Mouse (Mus musculus): Measurements from ENCODE around the gene Hist1h4j. TPM values are rescaled to one million over a fixed set of nuclear protein-coding genes. Genes with fewer than 3 reads are reported as not detected.
A peak's percentile ranks its signal among the peaks of the same experiment; 100 is the strongest.
"Not testable (repeated sequence)": the region's sequence is repeated elsewhere in the genome, so short reads cannot be mapped to it uniquely, and the experiment has no call there.

Gene Hist1h4j
- polyA plus RNA-seq, 1 experiment from 2014 or later = 1.1 TPM

GRCm38 (mm10) chr13:21715864-21716539 is 18.9 kb upstream of the Hist1h4j start, which contains the start of the genes Hist1h2bl and Hist1h2ai:
TSS of gene Hist1h2bl (minus strand) at chr13:21716143.
TSS of gene Hist1h2ai (plus strand) at chr13:21716422.
- H3K36me3 ChIP-seq (ENCODE audit: control insufficient read depth, insufficient read depth, low read length); H3K9me3 ChIP-seq (replicated peaks; ENCODE audit: control insufficient read depth, low read length); H3K27me3 ChIP-seq (ENCODE audit: control insufficient read depth, insufficient read depth, low read length): not testable (repeated sequence)
- 0% methylated on average over 27 of the region's 50 CpGs for WGBS (ENCODE audit: insufficient replicate concordance)
- peak within 1 kb of the TSS; percentile 87 for H3K4me2 ChIP-seq
- peak within 1 kb of the TSS; percentile 85 for H3K9ac ChIP-seq (ENCODE audit: low read depth, low read length)
- ATAC-seq (replicated peaks; ENCODE audit: insufficient number of reproducible peaks, low FRiP score, low TSS enrichment) = peak; percentile 90
- H3K4me3 ChIP-seq (ENCODE audit: low read depth, low read length) = peak within 1 kb of the TSS; percentile 49
- H3K27ac ChIP-seq (ENCODE audit: low read depth, low read length) = peak within 1 kb of the TSS; percentile 96
- peaks cover 11% of the 10 kb centered on the region for H3K4me1 ChIP-seq (ENCODE audit: control insufficient read depth, insufficient read depth, low read length)

DNA sequence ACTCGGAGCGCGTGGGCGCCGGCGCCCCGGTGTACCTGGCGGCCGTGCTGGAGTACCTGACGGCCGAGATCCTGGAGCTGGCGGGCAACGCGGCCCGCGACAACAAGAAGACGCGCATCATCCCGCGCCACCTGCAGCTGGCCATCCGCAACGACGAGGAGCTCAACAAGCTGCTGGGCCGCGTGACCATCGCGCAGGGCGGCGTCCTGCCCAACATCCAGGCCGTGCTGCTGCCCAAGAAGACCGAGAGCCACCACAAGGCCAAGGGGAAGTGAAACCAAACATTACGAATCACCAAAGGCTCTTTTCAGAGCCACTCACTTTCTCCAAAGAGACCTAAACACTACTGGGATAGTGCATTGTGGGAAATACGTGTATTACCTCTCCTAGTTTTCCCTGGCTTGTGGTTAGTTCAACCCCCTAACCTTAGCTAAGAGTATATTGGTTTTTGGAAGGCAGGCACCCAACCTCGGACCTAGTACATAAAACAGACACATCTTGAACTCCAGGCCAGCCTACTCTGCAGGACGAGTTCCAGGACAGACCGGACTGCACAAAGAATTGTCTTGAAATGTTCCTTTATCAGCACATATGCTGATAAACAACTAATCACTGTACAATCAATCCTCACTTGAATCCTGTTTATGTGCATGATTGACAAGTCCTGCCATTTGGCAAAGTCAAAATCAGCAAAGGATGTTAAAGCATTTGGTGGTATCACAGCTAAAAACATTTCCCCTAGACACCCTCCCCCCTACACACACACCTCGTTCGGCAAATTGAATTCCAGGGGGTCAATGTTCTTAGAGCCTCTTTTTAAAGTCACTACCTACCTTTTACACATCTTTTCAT is 18.1 kb upstream of the Hist1h4j start:
- under 1% methylated on average over 9 of the region's 38 CpGs for WGBS (ENCODE audit: insufficient replicate concordance)
- Histone ChIP-seq H3K4me3 (ENCODE audit: low read depth, low read length) (peak overlapping the region; percentile 49), H3K27ac (ENCODE audit: low read depth, low read length) (peak overlapping the region; percentile 96), H3K4me2 (peak overlapping the region; percentile 87), H3K9ac (ENCODE audit: low read depth, low read length) (peak overlapping the region; percentile 85), H3K4me1 (ENCODE audit: control insufficient read depth, insufficient read depth, low read length) (peaks cover 13% of the 10 kb centered on the region)
- not testable (repeated sequence) for H3K36me3 ChIP-seq (ENCODE audit: control insufficient read depth, insufficient read depth, low read length); H3K9me3 ChIP-seq (replicated peaks; ENCODE audit: control insufficient read depth, low read length); H3K27me3 ChIP-seq (ENCODE audit: control insufficient read depth, insufficient read depth, low read length)
- 0 out of 2 replicates have a peak, but pooled peaks have one; percentile 6 for ATAC-seq (replicated peaks; ENCODE audit: insufficient number of reproducible peaks, low FRiP score, low TSS enrichment)

GRCm38 (mm10) chr13:21717397-21718357 is 17.2 kb upstream of the Hist1h4j start, which contains the start of gene Hist1h3h:
TSS of gene Hist1h3h (plus strand) at chr13:21717659.
- Histone ChIP-seq H3K27ac (ENCODE audit: low read depth, low read length) (peak within 1 kb of the TSS; percentile 96), H3K9ac (ENCODE audit: low read depth, low read length) (peak within 1 kb of the TSS; percentile 85), H3K4me2 (peak within 1 kb of the TSS; percentile 87), H3K4me1 (ENCODE audit: control insufficient read depth, insufficient read depth, low read length) (peaks cover 13% of the 10 kb centered on the region), H3K4me3 (ENCODE audit: low read depth, low read length) (peak within 1 kb of the TSS; percentile 49)
- H3K27me3 ChIP-seq (ENCODE audit: control insufficient read depth, insufficient read depth, low read length); H3K9me3 ChIP-seq (replicated peaks; ENCODE audit: control insufficient read depth, low read length); H3K36me3 ChIP-seq (ENCODE audit: control insufficient read depth, insufficient read depth, low read length): not testable (repeated sequence)
- 0 out of 2 replicates have a peak, but pooled peaks have one; percentile 26 for ATAC-seq (replicated peaks; ENCODE audit: insufficient number of reproducible peaks, low FRiP score, low TSS enrichment)
- WGBS (ENCODE audit: insufficient replicate concordance) = 1% methylated on average over 24 of the region's 56 CpGs

DNA sequence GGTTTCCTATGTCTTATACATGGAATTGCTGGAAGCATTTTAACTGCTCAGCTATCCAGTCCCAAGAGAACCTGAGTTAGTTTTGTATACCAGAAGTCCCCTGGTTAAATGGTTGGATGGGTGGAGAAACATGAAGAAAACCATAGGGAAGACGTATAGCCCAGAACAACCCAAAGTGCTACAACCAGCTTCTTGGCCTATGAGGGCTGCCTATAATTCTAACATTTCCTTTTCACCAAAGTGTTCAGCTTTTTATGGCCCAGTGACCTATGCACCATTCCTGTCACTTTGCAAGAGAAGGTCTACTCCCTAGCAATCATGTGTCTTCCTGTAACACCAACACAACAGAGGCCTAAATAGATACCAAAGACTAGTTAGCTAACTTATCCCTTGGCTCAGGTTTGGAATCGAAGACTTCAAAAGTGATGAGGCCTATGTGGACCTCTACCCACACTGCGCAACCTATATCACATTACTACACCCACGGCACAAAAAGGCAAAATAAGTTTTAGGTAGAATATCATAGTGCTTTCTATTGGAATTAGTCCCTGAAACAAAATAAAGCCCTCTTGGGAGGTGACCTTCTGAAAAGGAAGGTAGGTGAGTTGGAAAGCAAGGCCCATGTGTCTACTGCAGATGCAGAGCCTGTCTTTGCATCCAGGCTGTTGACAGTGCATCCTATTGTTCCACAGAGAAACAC is 16.3 kb upstream of the Hist1h4j start:
- Histone ChIP-seq H3K4me1 (ENCODE audit: control insufficient read depth, insufficient read depth, low read length) (peaks cover 13% of the 10 kb centered on the region), H3K9me3 (replicated peaks; ENCODE audit: control insufficient read depth, low read length) (no peaks in the 10 kb centered on the region), H3K27me3 (ENCODE audit: control insufficient read depth, insufficient read depth, low read length) (no peaks in the 10 kb centered on the region), H3K4me3 (ENCODE audit: low read depth, low read length) (peak overlapping the region; percentile 32), H3K4me2 (peak overlapping the region; percentile 58), H3K36me3 (ENCODE audit: control insufficient read depth, insufficient read depth, low read length) (no peaks in the 10 kb centered on the region), H3K9ac (ENCODE audit: low read depth, low read length) (peak overlapping the region; percentile 74), H3K27ac (ENCODE audit: low read depth, low read length) (peak overlapping the region; percentile 67)
- WGBS (ENCODE audit: insufficient replicate concordance) = 71% methylated on average over 4 of the region's 4 CpGs
- no peak for ATAC-seq (replicated peaks; ENCODE audit: insufficient number of reproducible peaks, low FRiP score, low TSS enrichment)

DNA sequence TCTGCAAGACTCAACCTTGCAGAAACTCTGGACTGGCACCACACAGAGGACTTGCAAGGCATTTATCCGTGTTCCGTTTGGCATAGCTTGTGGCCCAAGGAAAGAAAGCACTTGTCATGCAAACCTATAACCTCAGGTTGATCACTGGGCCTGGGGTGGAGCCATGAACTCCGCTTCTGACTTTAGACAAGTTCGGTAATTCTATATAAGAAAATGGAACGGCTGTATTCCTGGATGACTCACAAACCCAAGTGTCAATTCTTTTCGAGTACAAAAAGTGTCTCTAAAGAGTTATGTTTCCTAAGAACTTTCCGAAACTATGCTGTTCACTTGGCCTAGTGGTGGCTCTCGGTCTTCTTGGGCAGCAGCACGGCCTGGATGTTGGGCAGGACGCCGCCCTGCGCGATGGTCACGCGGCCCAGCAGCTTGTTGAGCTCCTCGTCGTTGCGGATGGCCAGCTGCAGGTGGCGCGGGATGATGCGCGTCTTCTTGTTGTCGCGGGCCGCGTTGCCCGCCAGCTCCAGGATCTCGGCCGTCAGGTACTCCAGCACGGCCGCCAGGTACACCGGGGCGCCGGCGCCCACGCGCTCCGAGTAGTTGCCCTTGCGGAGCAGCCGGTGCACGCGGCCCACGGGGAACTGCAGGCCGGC is 13.6 kb upstream of the Hist1h4j start:
- peak overlapping the region; percentile 68 for H3K4me2 ChIP-seq
- peak overlapping the region; percentile 42 for H3K4me3 ChIP-seq (ENCODE audit: low read depth, low read length)
- 3% methylated on average over 21 of the region's 44 CpGs for WGBS (ENCODE audit: insufficient replicate concordance)
- H3K27ac ChIP-seq (ENCODE audit: low read depth, low read length) = peak overlapping the region; percentile 86
- peak; percentile 27 for ATAC-seq (replicated peaks; ENCODE audit: insufficient number of reproducible peaks, low FRiP score, low TSS enrichment)
- H3K27me3 ChIP-seq (ENCODE audit: control insufficient read depth, insufficient read depth, low read length); H3K4me1 ChIP-seq (ENCODE audit: control insufficient read depth, insufficient read depth, low read length); H3K36me3 ChIP-seq (ENCODE audit: control insufficient read depth, insufficient read depth, low read length); H3K9me3 ChIP-seq (replicated peaks; ENCODE audit: control insufficient read depth, low read length): not testable (repeated sequence)
- H3K9ac ChIP-seq (ENCODE audit: low read depth, low read length) = peak overlapping the region; percentile 71

- 0% methylated on average over 35 of the region's 37 CpGs for WGBS (ENCODE audit: insufficient replicate concordance)
- peak within 1 kb of the TSS; percentile 86 for H3K27ac ChIP-seq (ENCODE audit: low read depth, low read length)
- H3K27me3 ChIP-seq (ENCODE audit: control insufficient read depth, insufficient read depth, low read length); H3K4me1 ChIP-seq (ENCODE audit: control insufficient read depth, insufficient read depth, low read length); H3K36me3 ChIP-seq (ENCODE audit: control insufficient read depth, insufficient read depth, low read length); H3K9me3 ChIP-seq (replicated peaks; ENCODE audit: control insufficient read depth, low read length): not testable (repeated sequence)
- peak; percentile 94 for ATAC-seq (replicated peaks; ENCODE audit: insufficient number of reproducible peaks, low FRiP score, low TSS enrichment)
- peak within 1 kb of the TSS; percentile 71 for H3K9ac ChIP-seq (ENCODE audit: low read depth, low read length)
- peak within 1 kb of the TSS; percentile 68 for H3K4me2 ChIP-seq
- H3K4me3 ChIP-seq (ENCODE audit: low read depth, low read length) = peak within 1 kb of the TSS; percentile 42
Observed at GRCm38 (mm10) chr13:21721757-21722372, 13.0 kb upstream of the Hist1h4j start, which contains the start of gene Hist1h2bm. TSS of gene Hist1h2bm (plus strand) at chr13:21722044.

DNA sequence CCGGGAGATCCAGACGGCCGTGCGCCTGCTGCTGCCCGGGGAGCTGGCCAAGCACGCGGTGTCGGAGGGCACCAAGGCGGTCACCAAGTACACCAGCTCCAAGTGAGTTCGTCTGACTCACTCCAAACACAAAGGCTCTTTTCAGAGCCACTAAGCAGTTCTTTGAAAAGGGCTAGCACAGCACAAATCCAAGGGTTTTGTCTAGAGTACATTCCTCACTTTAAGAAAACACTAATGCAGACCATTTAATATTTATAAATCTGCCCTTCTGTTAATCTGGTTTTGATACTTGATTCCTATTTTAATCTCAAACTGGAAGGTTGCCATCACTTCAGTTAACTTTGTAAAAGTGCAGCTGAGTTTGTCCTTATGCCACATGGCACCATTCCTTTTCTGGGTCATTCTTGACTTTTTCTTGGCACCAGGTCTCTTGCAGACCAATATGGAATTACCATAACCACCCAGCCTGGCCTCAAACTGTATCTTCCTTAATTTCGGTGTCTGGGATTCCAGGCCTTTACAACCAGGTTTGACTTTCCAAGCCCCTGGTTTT is 12.4 kb upstream of the Hist1h4j start:
- peak overlapping the region; percentile 68 for H3K4me2 ChIP-seq
- H3K9me3 ChIP-seq (replicated peaks; ENCODE audit: control insufficient read depth, low read length) = no peaks in the 10 kb centered on the region
- H3K36me3 ChIP-seq (ENCODE audit: control insufficient read depth, insufficient read depth, low read length) = no peaks in the 10 kb centered on the region
- peak overlapping the region; percentile 42 for H3K4me3 ChIP-seq (ENCODE audit: low read depth, low read length)
- 6% methylated on average over 10 of the region's 11 CpGs for WGBS (ENCODE audit: insufficient replicate concordance)
- H3K4me1 ChIP-seq (ENCODE audit: control insufficient read depth, insufficient read depth, low read length) = peaks cover 8% of the 10 kb centered on the region
- peak overlapping the region; percentile 69 for H3K9ac ChIP-seq (ENCODE audit: low read depth, low read length)
- H3K27ac ChIP-seq (ENCODE audit: low read depth, low read length) = peak overlapping the region; percentile 86
- peak; percentile 6; the same call in 1 of the 2 replicates for ATAC-seq (replicated peaks; ENCODE audit: insufficient number of reproducible peaks, low FRiP score, low TSS enrichment)
- no peaks in the 10 kb centered on the region for H3K27me3 ChIP-seq (ENCODE audit: control insufficient read depth, insufficient read depth, low read length)

Measured in heart, embryonic 11.5 days (tissue).